Mouse (Mus musculus): ENCODE data around the gene Mmp14.

DNA sequence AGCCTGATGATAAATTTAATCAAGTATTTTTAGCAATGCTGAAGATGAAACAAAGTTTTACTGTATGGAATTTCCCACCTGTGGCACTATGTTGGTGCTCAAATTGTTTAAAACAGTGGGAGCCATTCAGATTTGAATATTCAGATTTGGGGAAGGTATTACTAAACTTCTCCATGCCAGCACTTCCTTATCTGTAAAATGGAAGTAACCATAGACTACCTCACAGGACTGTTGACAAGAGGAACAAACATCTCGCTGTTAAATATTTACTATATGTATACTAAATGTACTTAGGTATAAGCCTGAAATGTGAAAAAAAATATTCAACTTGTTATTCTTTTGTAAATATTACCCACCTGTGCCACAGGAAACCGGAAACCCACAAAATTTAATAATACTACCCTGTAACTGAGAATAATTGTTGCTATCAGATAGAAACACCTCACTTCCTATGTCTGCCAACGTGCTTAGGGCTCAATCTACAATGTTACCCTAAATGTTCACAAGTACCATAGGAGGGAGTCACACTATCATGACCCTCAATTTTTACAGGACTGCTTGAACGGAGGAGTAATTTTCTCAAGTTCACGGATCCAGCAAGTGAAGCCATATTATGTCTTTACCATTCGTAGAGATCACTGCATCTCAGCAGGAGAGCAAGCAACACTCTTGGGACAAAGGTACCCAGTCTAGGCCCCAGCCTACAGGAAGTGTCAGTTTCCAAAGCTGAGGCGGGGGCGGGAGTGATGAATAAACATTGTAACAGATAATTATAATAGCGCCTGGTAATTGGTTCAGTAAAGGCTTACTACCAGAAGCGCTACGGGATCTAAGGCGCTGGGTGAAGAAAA is 31.9 kb downstream of the Mmp14 start:
- TF ChIP-seq POLR2A (IDR thresholded peaks at IDR 0.05; ENCODE audit: insufficient read depth, low read depth, low read length) (no peak), CTCF (IDR thresholded peaks at IDR 0.05; ENCODE audit: insufficient read depth, low read depth, low read length) (no peak)
